Mouse (Mus musculus) liver, embryonic 13.5 days (tissue): Measurements from ENCODE around the gene Ptpn14. TPM values are rescaled to one million over a fixed set of nuclear protein-coding genes. Genes with fewer than 3 reads are reported as not detected.
A peak's percentile ranks its signal among the peaks of the same experiment; 100 is the strongest.

Experiments used
- ATAC-seq: fragments of 200-750 bp; cut with Nextera tagmentation; 2 replicates; pipeline ENCODE4 v1.8.0; 2017; ENCODE audit warnings: low read depth, mild to moderate bottlenecking, moderate number of reproducible peaks, moderate library complexity
- DNase-seq: peaks from one replicate; pipeline ENCODE4 v3.0.0; 2022
- H3K27ac ChIP-seq: fragments of 300-500 bp; sonication (generic); 2 replicates; pipeline ENCODE4 v1.5.1; 2015; ENCODE audit warnings: moderate library complexity, mild to moderate bottlenecking, inconsistent platforms
- H3K27me3 ChIP-seq: fragments of 300-500 bp; sonication (generic); 2 replicates; pipeline ENCODE4 v1.6.1; 2015; ENCODE audit warnings: mild to moderate bottlenecking, inconsistent platforms
- H3K36me3 ChIP-seq: fragments of 300-500 bp; sonication (generic); 2 replicates; pipeline ENCODE4 v1.6.1; 2015; ENCODE audit warnings: mild to moderate bottlenecking, inconsistent platforms
- H3K4me1 ChIP-seq: fragments of 300-500 bp; sonication (generic); replicated peaks from 2 replicates; pipeline ENCODE4 v1.6.1; 2015; ENCODE audit warnings: inconsistent platforms
- H3K4me2 ChIP-seq: fragments of 300-500 bp; sonication (generic); 2 replicates; pipeline ENCODE4 v1.6.1; 2015; ENCODE audit warnings: inconsistent platforms, mild to moderate bottlenecking, moderate library complexity
- H3K4me3 ChIP-seq: fragments of 300-500 bp; sonication (generic); replicated peaks from 2 replicates; pipeline ENCODE4 v1.5.1; 2015; ENCODE audit warnings: mild to moderate bottlenecking, inconsistent platforms
- H3K9ac ChIP-seq: fragments of 300-500 bp; sonication (generic); 2 replicates; pipeline ENCODE4 v1.6.1; 2015; ENCODE audit warnings: mild to moderate bottlenecking, inconsistent platforms
- H3K9me3 ChIP-seq: fragments of 300-500 bp; sonication (generic); replicated peaks from 2 replicates; pipeline ENCODE4 v1.6.1; 2016; ENCODE audit warnings: inconsistent platforms
- whole genome bisulfite sequencing: fragments of 180-500 bp; shearing (Covaris S2); methylation state at CpG from one replicate; pipeline ENCODE4 v1.1.7; 2015; ENCODE audit not compliant: insufficient replicate concordance; 5-methylcytosine and 5-hydroxymethylcytosine counted together
- polyA plus RNA-seq: library from polyadenylated mRNA; unstranded; fragments of >200 nt; fragmentation: Nextera tagmentation; extraction: Ambion mirVana; gene quantifications from 2 replicates; pipeline ENCODE4 v1.2.1, GENCODE M21; 2015

The Ptpn14 gene
- polyA plus RNA-seq, 1 experiment from 2014 or later = 0.44 TPM

DNA sequence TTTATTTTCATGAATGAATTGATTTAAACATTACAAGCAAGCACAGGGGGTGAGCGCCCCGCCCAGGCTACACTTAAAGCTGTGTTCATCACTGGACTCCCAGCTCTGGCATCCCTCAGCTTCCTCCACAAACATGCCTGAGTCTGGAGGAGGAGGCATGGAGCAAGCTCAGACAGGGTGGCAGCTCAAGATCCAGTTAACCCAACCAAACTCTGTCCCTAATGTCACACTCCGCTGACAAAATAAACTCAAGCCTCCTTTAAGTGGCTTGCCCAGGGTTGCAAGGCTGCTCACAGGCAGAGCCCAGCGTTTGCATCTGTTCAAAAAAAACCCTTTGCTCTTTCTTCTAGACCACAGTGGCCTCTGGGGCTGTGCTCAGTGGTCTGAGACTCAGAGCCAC is 1.9 kb upstream of the Ptpn14 start:
- Histone ChIP-seq H3K4me3 (no peak overlapping the region), H3K9ac (no peak overlapping the region), H3K4me1 (0 out of 2 replicates have a peak, but pooled peaks cover 4% of the 10 kb centered on the region), H3K4me2 (no peak overlapping the region), H3K27ac (no peak overlapping the region), H3K9me3 (no peaks in the 10 kb centered on the region), H3K36me3 (no peaks in the 10 kb centered on the region), H3K27me3 (peaks cover 60% of the 10 kb centered on the region)
- no peak for DNase-seq
- 62% methylated on average over 4 of the region's 4 CpGs for WGBS
- no peak for ATAC-seq

DNA sequence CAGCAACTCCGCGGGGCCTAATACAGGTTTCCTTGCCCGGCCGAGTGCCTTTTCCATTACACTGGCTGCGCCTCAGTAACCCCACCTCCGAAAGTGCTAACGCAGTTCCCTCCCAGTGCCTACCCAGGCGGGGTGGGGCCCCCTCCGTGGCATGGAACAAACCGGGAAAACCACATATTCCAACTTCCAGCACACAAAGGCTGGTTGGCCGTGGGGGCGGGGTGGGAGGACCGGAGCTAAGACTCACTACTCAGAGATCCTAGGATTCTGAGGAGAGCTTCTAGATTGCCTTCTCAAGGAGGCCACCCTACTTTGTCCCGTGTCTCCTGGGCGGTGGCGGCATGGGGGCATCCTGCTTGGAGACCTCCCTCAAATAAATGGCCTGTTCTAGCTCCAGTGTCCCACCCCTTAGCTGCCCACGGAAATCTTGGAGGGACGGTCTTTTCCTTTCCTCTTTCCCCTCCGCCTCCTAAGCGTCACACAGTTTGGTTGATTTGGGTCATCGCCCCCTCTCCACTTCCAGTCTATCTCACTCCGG is 653 bp upstream of the Ptpn14 start:
- Histone ChIP-seq H3K4me3 (peak overlapping the region; percentile 54), H3K36me3 (no peaks in the 10 kb centered on the region), H3K9me3 (no peaks in the 10 kb centered on the region), H3K27ac (peak overlapping the region; percentile 55), H3K4me1 (0 out of 2 replicates have a peak, but pooled peaks cover 4% of the 10 kb centered on the region), H3K9ac (0 out of 2 replicates have a peak overlapping the region, but pooled peaks have one; percentile 22), H3K27me3 (peaks cover 73% of the 10 kb centered on the region), H3K4me2 (peak overlapping the region; percentile 65)
- DNase-seq (no peak), ATAC-seq (peak; percentile 10; the same call in 1 of the 2 replicates)
- 9% methylated on average over 22 of the region's 22 CpGs for WGBS

DNA sequence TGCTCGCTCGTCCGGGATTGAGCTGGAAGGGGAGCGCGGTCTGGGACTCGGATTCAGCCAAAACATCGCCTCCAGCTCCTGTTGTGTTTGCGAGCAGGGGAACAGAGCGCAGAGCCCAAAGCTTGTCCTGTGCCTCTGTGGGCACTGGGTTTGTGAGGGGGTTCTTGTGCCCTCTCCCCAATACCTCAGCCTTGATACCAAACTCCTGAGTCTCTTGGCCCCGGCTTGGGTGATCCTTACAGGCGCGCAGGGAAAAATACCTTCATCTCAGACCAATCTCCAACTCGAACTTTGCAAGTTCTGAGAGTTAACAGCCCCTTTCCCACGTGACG is 682 bp downstream of the Ptpn14 start:
- ATAC-seq (no peak), DNase-seq (no peak)
- Histone ChIP-seq H3K27me3 (peaks cover 73% of the 10 kb centered on the region), H3K4me2 (peak overlapping the region; percentile 65), H3K4me3 (peak overlapping the region; percentile 54), H3K27ac (no peak overlapping the region), H3K9ac (peak overlapping the region; percentile 51), H3K4me1 (0 out of 2 replicates have a peak, but pooled peaks cover 4% of the 10 kb centered on the region), H3K36me3 (no peaks in the 10 kb centered on the region), H3K9me3 (no peaks in the 10 kb centered on the region)
- WGBS = 2% methylated on average over 15 of the region's 15 CpGs

DNA sequence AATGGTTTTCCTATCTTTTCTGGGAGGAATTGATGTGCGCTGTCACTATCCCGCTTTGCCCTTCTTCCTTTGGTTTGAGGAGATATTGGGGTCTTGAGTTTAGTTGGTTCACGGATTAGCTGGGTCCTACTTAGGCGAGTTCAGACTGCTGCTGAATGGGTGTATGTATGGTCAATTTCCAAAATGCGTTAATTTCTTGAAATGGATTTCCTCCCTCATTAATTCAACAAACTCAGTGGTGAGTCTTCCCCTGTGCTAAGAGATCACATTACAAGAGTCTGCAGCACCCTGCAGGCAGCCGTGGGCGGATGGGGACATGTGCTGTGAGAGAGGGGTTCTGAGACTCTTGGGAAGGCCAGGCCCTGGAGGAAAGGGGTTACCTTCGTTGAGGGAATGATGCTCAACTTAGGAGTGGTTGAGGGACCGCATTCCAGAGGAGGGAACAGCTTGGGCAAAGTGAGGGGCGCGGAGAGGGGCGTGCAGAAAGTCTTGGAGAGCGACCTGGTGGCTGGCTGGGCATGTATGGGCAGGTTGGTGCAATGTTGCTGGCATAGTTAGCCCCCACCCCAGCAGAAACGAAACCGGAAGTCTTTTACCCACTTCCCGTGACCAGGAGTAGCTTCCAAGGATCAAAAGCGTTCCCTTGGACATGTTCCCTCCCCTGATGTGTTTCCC is 1.2 kb downstream of the Ptpn14 start:
- Histone ChIP-seq H3K9ac (no peak overlapping the region), H3K4me3 (peak overlapping the region; percentile 54), H3K36me3 (no peaks in the 10 kb centered on the region), H3K27me3 (peaks cover 73% of the 10 kb centered on the region), H3K27ac (no peak overlapping the region), H3K4me2 (peak overlapping the region; percentile 65), H3K9me3 (no peaks in the 10 kb centered on the region), H3K4me1 (0 out of 2 replicates have a peak, but pooled peaks cover 4% of the 10 kb centered on the region)
- no peak for ATAC-seq
- no peak for DNase-seq
- 16% methylated on average over 17 of the region's 17 CpGs for WGBS

DNA sequence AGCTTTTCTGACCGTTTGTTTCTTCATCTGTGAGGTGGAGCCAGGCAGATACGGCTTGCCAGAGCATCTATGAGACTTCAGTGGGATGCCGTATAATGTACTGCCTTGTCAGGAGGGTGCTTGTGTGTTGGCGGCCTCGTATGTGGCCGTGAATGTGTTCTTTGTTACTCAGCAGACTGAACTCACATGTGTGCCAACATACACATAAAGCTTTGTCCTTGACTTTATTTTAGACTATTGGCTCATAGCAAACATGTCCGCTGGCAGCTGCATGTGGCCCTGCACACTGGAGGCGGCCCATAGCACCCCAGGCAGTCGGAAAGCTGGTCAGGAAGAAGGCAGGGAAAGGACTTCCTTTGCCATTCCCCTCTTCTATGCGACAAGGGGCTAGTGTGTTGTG is 3.6 kb downstream of the Ptpn14 start:
- Histone ChIP-seq H3K4me3 (no peak overlapping the region), H3K36me3 (no peaks in the 10 kb centered on the region), H3K27me3 (peaks cover 57% of the 10 kb centered on the region), H3K9ac (no peak overlapping the region), H3K4me2 (no peak overlapping the region), H3K4me1 (0 out of 2 replicates have a peak, but pooled peaks cover 4% of the 10 kb centered on the region), H3K9me3 (no peaks in the 10 kb centered on the region), H3K27ac (no peak overlapping the region)
- DNase-seq (no peak), ATAC-seq (no peak)
- 71% methylated on average over 10 of the region's 10 CpGs for WGBS

DNA sequence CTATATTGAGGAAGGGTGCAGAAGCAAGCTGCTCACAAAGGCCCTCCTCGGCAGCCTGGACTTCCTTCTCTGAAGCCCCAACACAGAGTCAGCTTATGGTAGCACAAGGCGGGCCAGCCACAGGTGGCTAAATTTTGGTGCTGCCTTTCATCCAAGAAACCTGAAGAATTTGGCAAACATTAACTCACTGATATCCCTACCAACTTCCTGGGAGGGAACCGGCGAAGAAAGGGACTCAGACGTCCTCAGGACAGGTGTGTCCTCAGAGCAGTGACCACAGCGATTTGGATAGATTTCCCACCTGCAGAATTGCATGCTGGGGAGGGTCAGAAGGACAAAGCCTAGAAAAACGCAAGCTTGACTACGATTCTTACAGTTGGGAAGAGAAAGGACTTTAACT is 4.1 kb downstream of the Ptpn14 start:
- 60% methylated on average over 8 of the region's 8 CpGs for WGBS
- no peaks in the 10 kb centered on the region for H3K36me3 ChIP-seq
- 0 out of 2 replicates have a peak, but pooled peaks cover 4% of the 10 kb centered on the region for H3K4me1 ChIP-seq
- H3K9me3 ChIP-seq = no peaks in the 10 kb centered on the region
- H3K9ac ChIP-seq = no peak overlapping the region
- H3K27ac ChIP-seq = no peak overlapping the region
- peaks cover 52% of the 10 kb centered on the region for H3K27me3 ChIP-seq
- no peak for DNase-seq
- no peak for ATAC-seq
- no peak overlapping the region for H3K4me3 ChIP-seq
- H3K4me2 ChIP-seq = no peak overlapping the region

DNA sequence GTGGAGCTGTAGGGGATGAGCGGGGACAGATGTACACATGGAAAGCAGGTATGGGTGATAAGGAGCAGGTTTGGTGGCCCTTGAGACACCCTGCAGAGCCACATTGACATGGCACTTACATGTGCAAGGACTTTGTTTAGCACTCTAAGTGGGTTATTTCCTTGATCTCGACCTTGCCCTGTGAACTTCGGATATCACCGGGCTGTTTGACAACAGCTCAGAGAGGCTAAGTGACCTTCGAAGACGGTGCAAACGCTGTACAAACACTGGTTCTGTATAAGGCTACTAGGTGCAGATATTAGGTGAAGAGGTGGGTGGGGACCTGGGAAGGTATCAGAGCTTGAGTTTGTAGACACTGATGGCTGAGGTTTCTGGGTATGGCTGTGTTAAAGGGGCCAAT is 12.0 kb downstream of the Ptpn14 start:
- Histone ChIP-seq H3K4me3 (no peak overlapping the region), H3K36me3 (no peaks in the 10 kb centered on the region), H3K9ac (no peak overlapping the region), H3K4me1 (peaks cover 5% of the 10 kb centered on the region; the same call in 1 of the 2 replicates), H3K4me2 (no peak overlapping the region), H3K27ac (no peak overlapping the region), H3K27me3 (no peaks in the 10 kb centered on the region), H3K9me3 (no peaks in the 10 kb centered on the region)
- ATAC-seq (no peak), DNase-seq (no peak)
- WGBS = 72% methylated on average over 7 of the region's 7 CpGs

DNA sequence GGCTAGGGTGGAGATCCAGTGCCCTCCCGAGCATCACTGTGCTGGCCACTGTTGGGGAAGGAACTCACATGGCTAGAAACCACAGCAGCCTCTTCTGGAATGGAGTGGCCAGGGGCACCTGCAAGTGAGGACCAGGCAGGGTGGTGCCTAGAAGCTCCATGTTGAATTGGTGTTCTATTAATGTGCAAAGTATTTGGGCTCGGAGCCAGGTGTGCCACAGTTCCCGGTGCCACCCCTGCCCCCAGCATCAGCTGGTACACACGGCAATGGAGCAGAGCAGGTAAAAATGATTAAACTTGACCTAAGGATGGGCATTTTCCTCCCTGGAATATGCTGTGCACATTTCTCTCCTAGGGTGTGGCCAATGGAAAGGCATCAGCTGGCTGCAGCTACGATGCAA is 14.0 kb downstream of the Ptpn14 start:
- Histone ChIP-seq H3K4me1 (peaks cover 7% of the 10 kb centered on the region; the same call in 1 of the 2 replicates), H3K9ac (no peak overlapping the region), H3K36me3 (no peaks in the 10 kb centered on the region), H3K4me2 (no peak overlapping the region), H3K4me3 (no peak overlapping the region), H3K27ac (no peak overlapping the region), H3K9me3 (no peaks in the 10 kb centered on the region), H3K27me3 (no peaks in the 10 kb centered on the region)
- 74% methylated on average over 5 of the region's 5 CpGs for WGBS
- no peak for DNase-seq
- ATAC-seq = no peak

DNA sequence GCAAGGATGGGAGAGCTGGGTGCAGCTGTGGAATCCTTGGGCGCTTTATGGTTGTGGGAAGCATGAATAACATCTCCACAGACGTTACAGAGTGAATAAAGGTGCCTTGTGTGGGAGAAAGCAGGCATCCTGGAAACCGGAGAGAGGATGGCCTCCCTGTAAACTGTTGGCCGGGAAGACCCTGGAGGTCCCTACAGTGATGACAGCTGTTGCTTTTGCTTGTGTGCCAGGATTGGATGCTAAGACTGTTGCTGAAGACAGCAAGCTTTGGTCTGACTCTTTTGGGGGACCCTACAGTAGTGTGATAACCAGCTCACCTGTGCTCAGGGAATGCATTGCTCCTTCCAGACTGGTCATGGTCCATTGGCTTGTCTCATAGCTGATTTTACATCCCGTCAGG is 15.1 kb downstream of the Ptpn14 start:
- H3K27me3 ChIP-seq = no peaks in the 10 kb centered on the region
- ATAC-seq = no peak
- 68% methylated on average over 5 of the region's 5 CpGs for WGBS

DNA sequence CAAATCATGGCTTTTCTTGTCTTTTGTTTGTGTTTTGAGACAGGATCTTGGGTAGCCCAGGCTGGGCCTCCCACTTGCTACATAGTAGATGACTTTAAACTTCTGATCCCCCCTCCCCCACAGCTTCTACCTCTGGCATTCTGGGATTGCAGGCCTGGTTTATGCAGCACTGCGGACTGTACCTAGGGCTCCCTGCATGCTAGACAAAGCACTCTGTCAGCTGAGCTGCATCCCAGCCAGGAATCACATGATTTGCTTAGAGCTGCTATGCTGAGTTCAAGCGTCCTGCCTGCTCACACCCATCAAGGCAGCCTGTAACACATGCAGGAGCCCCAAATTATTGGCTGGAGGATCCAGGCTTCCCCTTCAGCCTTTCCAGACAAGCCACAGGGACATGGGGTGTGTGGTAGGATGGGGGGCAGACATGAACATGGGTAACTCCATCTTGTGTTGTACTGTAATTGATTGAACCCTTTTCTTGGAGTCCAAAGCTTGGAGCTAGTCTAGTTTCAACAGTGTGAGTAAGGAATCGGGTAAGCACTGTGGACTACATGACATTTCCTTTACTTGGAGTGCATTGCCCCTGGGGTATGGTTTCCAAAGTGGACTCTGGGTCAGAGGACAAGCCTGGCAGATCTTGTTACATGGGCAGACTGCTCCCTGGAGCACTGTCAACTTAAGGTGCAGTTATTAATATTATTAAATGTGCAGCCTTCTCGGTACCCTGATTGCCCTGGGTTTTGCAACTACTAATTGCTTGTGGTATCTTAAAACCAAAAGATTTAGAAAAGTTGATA is 17.0 kb downstream of the Ptpn14 start:
- Histone ChIP-seq H3K27me3 (no peaks in the 10 kb centered on the region), H3K9ac (no peak overlapping the region), H3K4me3 (no peak overlapping the region), H3K27ac (no peak overlapping the region), H3K4me1 (peaks cover 12% of the 10 kb centered on the region; the same call in 1 of the 2 replicates), H3K36me3 (no peaks in the 10 kb centered on the region), H3K9me3 (no peaks in the 10 kb centered on the region), H3K4me2 (no peak overlapping the region)
- ATAC-seq = no peak
- DNase-seq = no peak
- WGBS = 69% methylated on average over 4 of the region's 4 CpGs

More for the DNA sequence above, 15.1 kb downstream of the Ptpn14 start:
- H3K4me3 ChIP-seq = no peak overlapping the region
- no peaks in the 10 kb centered on the region for H3K36me3 ChIP-seq
- no peak for DNase-seq
- H3K4me2 ChIP-seq = no peak overlapping the region
- no peaks in the 10 kb centered on the region for H3K9me3 ChIP-seq
- H3K27ac ChIP-seq = no peak overlapping the region
- H3K4me1 ChIP-seq = peaks cover 7% of the 10 kb centered on the region; the same call in 1 of the 2 replicates
- no peak overlapping the region for H3K9ac ChIP-seq

DNA sequence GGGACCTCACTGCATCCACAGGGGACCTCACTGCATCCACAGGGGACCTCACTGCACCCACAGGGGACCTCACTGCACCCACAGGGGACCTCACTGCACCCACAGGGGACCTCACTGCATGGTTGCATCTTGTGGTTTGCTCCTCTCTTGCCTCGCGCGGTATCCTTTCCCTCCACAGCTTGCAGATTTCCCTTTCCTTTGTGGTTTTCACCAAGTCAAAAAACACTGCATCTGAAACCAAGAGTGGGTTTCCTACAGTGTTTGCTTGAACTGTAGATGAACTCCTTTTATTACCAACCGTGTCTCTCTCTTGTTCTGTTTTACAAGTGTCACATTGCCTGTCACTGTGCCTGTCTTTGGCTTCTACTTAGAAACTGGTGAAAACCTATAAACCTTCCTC is 18.5 kb downstream of the Ptpn14 start:
- H3K36me3 ChIP-seq = no peaks in the 10 kb centered on the region
- H3K4me1 ChIP-seq = peaks cover 12% of the 10 kb centered on the region; the same call in 1 of the 2 replicates
- no peaks in the 10 kb centered on the region for H3K27me3 ChIP-seq
- no peaks in the 10 kb centered on the region for H3K9me3 ChIP-seq
- no peak overlapping the region for H3K9ac ChIP-seq
- no peak overlapping the region for H3K4me2 ChIP-seq
- ATAC-seq (no peak), DNase-seq (no peak)
- no peak overlapping the region for H3K4me3 ChIP-seq
- WGBS = 31% methylated on average over 4 of the region's 4 CpGs
- no peak overlapping the region for H3K27ac ChIP-seq
